Mouse (Mus musculus) macrophage (primary cell): ENCODE measurements around the gene Acy3. TPM values are rescaled to one million over a fixed set of nuclear protein-coding genes. Genes with fewer than 3 reads are reported as not detected.

ENCODE experiments used
- H3K27ac ChIP-seq: fragments of 350-480 bp; formaldehyde crosslinking; 2 replicates; pipeline ENCODE4 v1.9.0; 2021
- H3K36me3 ChIP-seq: fragments of 350-480 bp; formaldehyde crosslinking; 2 replicates; pipeline ENCODE4 v1.9.0; 2021; ENCODE audit errors: inconsistent target
- H3K4me3 ChIP-seq: fragments of 350-480 bp; formaldehyde crosslinking; 2 replicates; pipeline ENCODE4 v1.9.0; 2021; ENCODE audit errors: inconsistent target
- H3K79me2 ChIP-seq: fragments of 350-480 bp; formaldehyde crosslinking; 2 replicates; pipeline ENCODE4 v1.9.0; 2021; ENCODE audit errors: inconsistent target
- WGBS: methylation state at CpG from one replicate; pipeline ENCODE4 v1.1.7; 2026; ENCODE audit warnings: inconsistent platforms; ENCODE audit not compliant: missing documents; 5-methylcytosine and 5-hydroxymethylcytosine counted together
- polyA plus RNA-seq: library from polyadenylated mRNA; stranded (reverse); fragments of 250-400 nt; gene quantifications from 3 replicates; pipeline ENCODE4 v1.2.4, GENCODE M21; 2018; ENCODE audit warnings: inconsistent platforms

The Acy3 gene
- polyA plus RNA-seq, 1 experiment from 2014 or later = 0.47 TPM

DNA sequence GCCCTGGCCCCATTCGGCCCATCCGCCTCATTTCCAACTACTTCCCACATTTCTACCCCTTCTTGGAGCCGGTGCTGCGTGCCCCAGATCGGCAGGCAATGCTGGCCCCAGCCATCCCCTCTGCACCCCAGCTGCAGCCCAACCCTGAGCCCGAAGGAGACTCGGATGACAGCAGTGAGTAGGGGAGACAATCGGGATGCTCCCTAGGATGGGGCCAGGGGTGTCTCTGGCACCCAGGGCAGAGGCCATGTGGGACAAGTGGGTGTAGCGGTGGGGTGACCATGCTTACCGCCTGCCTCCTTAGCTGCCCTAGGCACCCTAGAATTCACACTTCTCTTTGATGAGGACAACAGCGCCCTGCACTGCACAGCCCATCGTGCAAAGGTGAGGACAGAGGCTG is 17.3 kb downstream of the Acy3 start:
- H3K4me3 ChIP-seq = no peak overlapping the region
- 87% methylated on average over 12 of the region's 12 CpGs for WGBS
- no peaks in the 10 kb centered on the region for H3K79me2 ChIP-seq
- peaks cover 28% of the 10 kb centered on the region for H3K36me3 ChIP-seq
- H3K27ac ChIP-seq = no peak overlapping the region

DNA sequence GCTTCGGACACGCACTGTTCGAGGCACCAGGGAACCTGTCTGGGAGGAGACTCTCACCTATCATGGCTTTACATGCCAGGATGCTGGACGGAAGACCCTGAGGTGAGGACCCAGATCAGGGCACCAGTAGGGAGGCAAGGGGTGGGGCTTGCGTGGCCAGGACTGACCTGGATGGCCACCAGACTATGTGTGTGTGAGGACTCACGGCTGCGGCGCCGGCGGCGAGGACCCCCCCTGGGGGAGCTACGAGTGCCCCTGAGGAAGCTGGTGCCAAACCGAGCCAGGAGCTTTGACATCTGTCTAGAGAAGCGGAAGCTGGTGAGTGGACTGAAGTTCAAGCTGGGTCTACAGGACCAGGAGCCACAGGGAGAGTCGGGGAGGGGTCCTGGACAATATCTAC is 18.0 kb downstream of the Acy3 start:
- Histone ChIP-seq H3K79me2 (no peaks in the 10 kb centered on the region), H3K27ac (no peak overlapping the region), H3K4me3 (no peak overlapping the region), H3K36me3 (peaks cover 35% of the 10 kb centered on the region)
- WGBS = 92% methylated on average over 8 of the region's 15 CpGs

DNA sequence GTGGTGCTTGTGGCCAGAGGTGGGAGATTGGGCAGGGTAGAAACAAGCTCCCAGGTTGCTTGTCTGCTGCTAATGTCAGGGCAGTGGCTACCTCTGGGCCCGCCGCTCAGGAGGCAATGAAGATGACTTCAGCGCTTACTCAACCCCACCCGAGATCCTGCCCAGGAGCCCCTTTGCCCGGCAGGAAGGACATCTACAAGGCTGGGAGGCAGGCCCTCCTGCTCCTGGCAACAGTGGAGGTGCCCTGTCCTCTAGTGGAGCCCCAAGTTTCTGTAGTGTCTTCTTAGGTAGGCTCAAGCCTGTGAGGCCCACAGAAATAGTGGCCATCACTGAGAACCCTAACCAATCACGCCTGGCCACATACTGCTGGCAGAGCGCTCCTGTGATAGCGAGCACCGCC is 18.7 kb downstream of the Acy3 start:
- no peak overlapping the region for H3K4me3 ChIP-seq
- peaks cover 43% of the 10 kb centered on the region for H3K36me3 ChIP-seq
- WGBS = 94% methylated on average over 9 of the region's 9 CpGs

DNA sequence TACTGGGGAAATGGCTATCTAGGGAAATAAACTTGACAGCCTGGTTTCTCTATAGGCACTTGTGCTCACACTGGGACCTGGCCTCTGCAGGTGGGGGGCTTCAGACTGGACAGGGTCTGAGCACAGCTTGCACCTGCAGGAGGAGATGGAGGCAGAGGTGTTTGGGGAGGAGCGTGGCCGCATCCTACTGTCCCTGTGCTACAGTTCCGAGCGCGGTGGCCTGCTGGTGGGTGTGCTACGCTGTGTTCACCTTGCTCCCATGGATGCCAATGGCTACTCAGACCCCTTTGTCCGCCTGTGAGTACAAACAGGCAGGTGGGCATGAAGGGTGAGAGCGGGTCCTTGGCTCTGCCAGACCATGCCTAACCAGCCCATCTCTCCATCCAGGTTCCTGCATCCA is 19.6 kb downstream of the Acy3 start:
- no peak overlapping the region for H3K27ac ChIP-seq
- WGBS = 91% methylated on average over 8 of the region's 8 CpGs
- no peaks in the 10 kb centered on the region for H3K79me2 ChIP-seq
- H3K36me3 ChIP-seq = peaks cover 44% of the 10 kb centered on the region
- no peak overlapping the region for H3K4me3 ChIP-seq

More for the DNA sequence above, 18.7 kb downstream of the Acy3 start:
- Histone ChIP-seq H3K27ac (no peak overlapping the region), H3K79me2 (no peaks in the 10 kb centered on the region)

DNA sequence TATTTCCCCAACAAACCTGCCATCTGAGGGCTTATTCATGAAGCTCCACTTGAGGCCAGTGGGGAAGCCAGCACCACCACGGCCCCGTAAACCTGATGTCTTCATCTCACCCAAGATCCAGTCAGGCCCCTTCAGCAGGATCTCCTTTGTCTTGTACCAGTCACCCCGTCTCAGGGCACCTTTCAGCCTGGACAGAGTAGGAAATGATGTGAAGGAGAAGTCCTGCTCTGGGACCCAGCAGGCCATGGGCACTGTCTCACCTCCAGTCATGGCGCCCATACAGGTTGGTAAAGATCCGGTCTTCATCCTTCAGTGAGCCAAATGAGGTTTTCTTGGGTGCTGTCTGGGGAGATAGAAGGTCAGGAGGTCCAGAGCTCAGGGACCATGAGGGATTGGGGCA is 24.7 kb downstream of the Acy3 start:
- Histone ChIP-seq H3K4me3 (no peak overlapping the region), H3K36me3 (peaks cover 41% of the 10 kb centered on the region), H3K27ac (no peak overlapping the region), H3K79me2 (no peaks in the 10 kb centered on the region; the same call in 1 of the 2 replicates)
- WGBS = 91% methylated on average over 5 of the region's 5 CpGs

GRCm38 (mm10) chr19:4012432-4013022 is 26.2 kb downstream of the Acy3 start, which contains the start of gene Ndufv1:
TSS of gene Ndufv1 (minus strand) at chr19:4012806.
- Histone ChIP-seq H3K79me2 (no peaks in the 10 kb centered on the region; the same call in 1 of the 2 replicates), H3K27ac (peak within 1 kb of the TSS; percentile 8; the same call in 1 of the 2 replicates), H3K36me3 (peaks cover 26% of the 10 kb centered on the region), H3K4me3 (peak within 1 kb of the TSS; percentile 80)
- WGBS = under 1% methylated on average over 43 of the region's 45 CpGs

DNA sequence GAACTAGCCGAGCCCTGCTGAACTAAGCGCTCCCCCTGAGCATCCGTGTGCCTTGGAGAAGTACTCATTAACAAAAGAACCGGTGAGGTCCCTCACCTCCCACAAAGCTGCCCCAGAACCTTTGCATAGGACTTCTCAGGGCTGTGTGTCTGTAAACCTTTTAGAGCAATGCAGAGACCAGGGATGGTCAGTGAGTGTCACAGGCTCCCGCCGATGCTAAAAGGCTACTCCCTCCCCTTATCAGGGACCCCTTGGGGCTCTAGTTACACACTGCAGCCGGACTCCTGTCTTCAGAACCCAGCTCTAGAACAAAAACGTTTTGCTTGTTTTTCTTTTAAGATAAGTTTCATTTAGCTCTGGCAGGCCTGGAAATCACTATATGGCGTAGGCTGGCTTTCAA is 26.7 kb downstream of the Acy3 start:
- H3K27ac ChIP-seq = no peak overlapping the region; the same call in 1 of the 2 replicates
- H3K36me3 ChIP-seq = peaks cover 21% of the 10 kb centered on the region
- 33% methylated on average over 9 of the region's 9 CpGs for WGBS
- no peaks in the 10 kb centered on the region; the same call in 1 of the 2 replicates for H3K79me2 ChIP-seq
- peak overlapping the region; percentile 80 for H3K4me3 ChIP-seq

DNA sequence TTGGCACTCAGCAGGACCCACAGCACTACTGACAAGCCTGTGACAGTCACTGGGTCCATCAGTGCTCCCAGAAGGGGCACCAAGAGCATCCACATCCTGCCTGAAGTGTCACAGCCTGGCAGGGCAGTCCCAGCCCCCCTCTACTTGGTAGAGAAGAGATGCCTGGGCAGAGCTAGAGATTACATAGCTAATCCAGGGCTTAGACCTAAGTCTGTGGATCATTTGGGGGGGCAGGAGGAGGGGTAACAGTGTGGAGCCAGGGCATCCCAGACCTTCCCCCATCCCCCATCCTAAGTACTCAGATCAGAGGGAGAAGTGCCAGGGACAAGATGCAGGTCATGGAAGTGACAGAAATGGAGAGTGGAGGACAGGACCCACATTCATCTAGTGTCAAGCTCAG is 28.4 kb downstream of the Acy3 start:
- Histone ChIP-seq H3K4me3 (no peak overlapping the region), H3K27ac (no peak overlapping the region), H3K36me3 (peaks cover 3% of the 10 kb centered on the region; the same call in 1 of the 2 replicates), H3K79me2 (no peaks in the 10 kb centered on the region; the same call in 1 of the 2 replicates)

- H3K27ac ChIP-seq = no peak overlapping the region
- H3K79me2 ChIP-seq = no peaks in the 10 kb centered on the region; the same call in 1 of the 2 replicates
- no peaks in the 10 kb centered on the region for H3K36me3 ChIP-seq
- H3K4me3 ChIP-seq = no peak overlapping the region
- WGBS = 97% methylated on average over 3 of the region's 5 CpGs
These were observed 29.3 kb downstream of the Acy3 start for GRCm38 (mm10) chr19:4015635-4016034.

DNA sequence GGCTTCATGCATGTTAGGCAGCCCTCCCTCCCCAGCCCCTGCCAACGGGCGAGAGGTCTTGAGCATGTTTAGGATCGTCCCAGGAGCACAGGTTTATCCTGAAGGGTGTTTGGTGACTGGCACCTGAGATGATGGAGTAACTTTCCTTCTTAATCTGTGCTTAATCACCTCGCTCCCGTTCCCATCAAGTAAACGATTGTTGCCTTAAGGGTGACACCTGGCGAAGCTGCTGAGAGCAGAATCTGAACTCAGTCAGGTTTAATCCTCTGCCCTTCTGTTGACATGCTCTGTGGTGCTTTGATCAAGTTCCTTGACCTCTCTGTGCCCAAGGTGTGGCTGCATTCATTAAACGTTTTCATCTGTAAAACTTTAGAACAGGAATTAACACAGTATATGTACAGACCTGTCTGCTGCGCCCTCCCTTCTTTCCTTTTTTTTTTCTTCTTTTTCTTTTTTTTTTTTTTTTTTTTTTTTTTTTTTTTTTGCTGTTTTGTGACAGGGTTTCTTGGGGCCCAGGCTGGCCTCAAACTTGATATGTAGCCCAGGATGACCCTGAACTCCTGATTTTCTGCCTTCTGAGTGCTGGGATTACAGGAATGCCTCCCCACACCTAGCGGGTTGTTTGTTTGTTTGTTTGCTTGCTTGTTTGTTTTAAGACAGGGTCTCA is 31.7 kb downstream of the Acy3 start:
- Histone ChIP-seq H3K4me3 (no peak overlapping the region), H3K27ac (no peak overlapping the region), H3K36me3 (no peaks in the 10 kb centered on the region), H3K79me2 (no peaks in the 10 kb centered on the region)
- WGBS = 94% methylated on average over 9 of the region's 10 CpGs

DNA sequence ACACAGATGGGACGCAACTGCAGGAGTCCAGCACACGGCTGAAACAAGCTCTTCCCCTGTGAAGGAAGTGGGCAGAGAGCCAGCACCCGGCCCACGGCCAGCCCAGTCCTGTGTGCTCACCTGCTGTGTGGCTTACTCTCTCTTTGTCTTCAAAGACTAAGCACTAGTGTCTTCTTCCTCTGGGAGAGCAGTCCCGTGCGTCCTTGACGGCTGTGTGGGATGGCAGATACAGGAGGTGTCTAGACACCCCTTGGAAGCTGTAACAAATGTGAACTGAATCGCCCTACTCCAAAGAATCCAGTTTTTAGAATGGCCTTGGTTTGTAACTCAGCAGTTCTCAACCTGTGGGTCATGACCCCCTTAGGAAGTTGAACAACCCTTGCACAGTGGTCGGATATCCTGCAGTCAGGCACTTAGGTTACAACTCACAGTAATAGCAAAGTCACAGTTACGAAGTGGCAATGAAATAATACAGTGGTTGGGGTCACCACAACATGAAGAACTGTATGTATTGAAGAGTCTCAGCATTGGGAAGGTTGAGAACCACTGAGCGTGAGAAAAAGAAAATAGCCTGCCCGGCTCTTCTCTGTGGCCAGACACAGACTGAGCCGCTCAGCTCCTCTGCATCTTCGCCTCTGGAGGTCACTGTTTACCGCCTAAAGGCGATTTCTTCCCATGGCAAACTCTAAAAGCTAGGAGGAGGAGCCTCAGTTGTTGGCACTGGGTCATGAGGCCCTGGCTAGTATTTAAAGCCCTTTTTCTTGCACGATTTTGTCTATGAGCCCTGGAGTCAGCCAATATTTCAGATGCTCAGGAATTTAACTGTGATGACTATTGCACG is 32.6 kb downstream of the Acy3 start:
- H3K4me3 ChIP-seq = no peak overlapping the region
- 32% methylated on average over 16 of the region's 18 CpGs for WGBS
- no peak overlapping the region for H3K27ac ChIP-seq
- H3K36me3 ChIP-seq = no peaks in the 10 kb centered on the region
- no peaks in the 10 kb centered on the region for H3K79me2 ChIP-seq

DNA sequence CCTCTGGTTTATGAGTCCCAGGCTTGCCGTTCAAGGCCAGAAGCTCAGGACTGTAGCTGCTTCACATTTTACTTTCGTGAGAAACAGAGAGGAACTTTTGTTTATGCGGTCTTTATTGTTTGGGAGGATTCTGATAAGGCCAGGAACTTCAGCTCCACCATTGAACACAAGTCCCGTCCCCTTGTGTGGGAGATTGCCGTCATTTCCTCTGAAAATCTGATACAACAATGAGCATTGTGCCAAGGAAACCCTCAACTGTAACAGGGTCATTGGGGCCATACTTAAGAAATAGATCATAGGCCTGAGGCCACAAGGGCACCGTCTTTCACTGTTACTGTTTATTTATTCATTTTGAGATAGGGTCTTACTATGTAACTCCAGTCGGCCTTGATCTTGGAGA is 36.8 kb downstream of the Acy3 start:
- Histone ChIP-seq H3K36me3 (no peaks in the 10 kb centered on the region), H3K4me3 (no peak overlapping the region), H3K79me2 (no peaks in the 10 kb centered on the region), H3K27ac (no peak overlapping the region)
- 94% methylated on average over 7 of the region's 7 CpGs for WGBS

DNA sequence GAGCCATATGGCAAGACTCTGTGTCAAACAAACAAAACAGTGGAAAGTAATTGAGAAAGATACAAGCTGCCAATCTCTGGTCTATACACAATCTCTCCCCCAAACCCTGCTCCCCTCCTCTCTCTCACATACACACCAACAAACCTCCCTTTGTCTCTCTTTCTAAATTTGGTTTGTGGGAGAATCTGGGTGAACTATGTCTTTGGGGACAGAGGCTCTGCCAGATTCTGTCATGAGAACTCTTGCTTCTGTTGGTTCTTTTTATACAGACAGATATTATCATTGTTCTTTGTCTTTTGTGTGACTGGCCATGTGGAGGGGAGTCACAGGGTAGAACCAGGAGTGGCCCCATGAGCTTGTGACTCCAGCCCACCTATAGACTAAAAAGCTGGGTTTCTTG is 41.2 kb downstream of the Acy3 start:
- no peaks in the 10 kb centered on the region for H3K36me3 ChIP-seq
- H3K4me3 ChIP-seq = no peak overlapping the region
- H3K27ac ChIP-seq = no peak overlapping the region
- H3K79me2 ChIP-seq = no peaks in the 10 kb centered on the region

GRCm38 (mm10) chr19:4032668-4033067 is 46.3 kb downstream of the Acy3 start:
- Histone ChIP-seq H3K27ac (no peak overlapping the region), H3K4me3 (no peak overlapping the region)
- WGBS = 87% methylated on average over 7 of the region's 7 CpGs

DNA sequence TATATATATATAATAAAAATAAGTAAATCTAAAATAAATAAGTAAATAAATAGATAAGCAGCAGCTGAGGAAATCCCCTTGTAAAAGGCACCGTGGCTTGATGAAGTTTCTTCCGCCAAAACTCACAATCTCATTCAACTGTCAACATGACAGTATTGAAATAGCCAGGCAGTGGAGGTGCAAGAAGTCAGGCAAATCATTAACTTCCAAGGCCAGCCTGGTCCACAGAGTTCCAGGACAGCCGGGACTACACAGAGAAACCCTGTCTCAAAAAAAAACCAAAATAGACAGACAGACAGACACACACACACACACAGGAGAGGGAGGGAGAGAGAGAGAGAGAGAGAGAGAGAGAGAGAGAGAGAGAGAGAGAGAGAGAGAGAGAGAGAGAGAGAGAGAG is 46.9 kb downstream of the Acy3 start:
- WGBS = 86% methylated on average over 3 of the region's 3 CpGs
- Histone ChIP-seq H3K27ac (no peak overlapping the region), H3K4me3 (no peak overlapping the region), H3K79me2 (no peaks in the 10 kb centered on the region), H3K36me3 (no peaks in the 10 kb centered on the region)

More at GRCm38 (mm10) chr19:4032668-4033067, 46.3 kb downstream of the Acy3 start:
- Histone ChIP-seq H3K36me3 (no peaks in the 10 kb centered on the region), H3K79me2 (no peaks in the 10 kb centered on the region)
